Mouse (Mus musculus): ENCODE measurements around the gene Ankrd2. TPM values are rescaled to one million over a fixed set of nuclear protein-coding genes. Genes with fewer than 3 reads are reported as not detected.

Ankrd2 gene
- total RNA-seq, 2 experiments from 2014 or later: 0.32 TPM; not detected in 1

DNA sequence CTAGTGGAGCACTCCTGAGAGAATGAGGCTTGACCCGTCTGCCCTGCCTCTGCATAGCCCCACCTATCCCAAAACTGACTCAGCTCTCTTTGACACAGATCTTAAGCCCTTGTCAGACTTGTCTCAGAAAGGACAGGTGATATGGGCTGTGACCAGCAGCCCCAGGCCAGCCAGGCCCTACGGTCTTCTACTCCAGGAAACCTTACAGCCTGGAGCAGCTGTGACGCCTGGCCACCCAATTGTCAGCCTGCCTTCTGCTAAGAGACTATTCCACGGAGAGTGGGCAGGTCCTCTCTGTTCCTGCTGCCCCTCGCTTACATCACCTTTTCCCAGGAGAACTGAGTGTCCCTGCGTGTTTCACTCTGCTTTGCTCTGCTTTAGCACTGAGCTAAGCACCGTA lies 24.7 kb upstream of the Ankrd2 start:
- DNase-seq (ENCODE audit: low spot score in 2 of 2): no peak
- intact Hi-C loops (cut with DNase I): no loop called here

DNA sequence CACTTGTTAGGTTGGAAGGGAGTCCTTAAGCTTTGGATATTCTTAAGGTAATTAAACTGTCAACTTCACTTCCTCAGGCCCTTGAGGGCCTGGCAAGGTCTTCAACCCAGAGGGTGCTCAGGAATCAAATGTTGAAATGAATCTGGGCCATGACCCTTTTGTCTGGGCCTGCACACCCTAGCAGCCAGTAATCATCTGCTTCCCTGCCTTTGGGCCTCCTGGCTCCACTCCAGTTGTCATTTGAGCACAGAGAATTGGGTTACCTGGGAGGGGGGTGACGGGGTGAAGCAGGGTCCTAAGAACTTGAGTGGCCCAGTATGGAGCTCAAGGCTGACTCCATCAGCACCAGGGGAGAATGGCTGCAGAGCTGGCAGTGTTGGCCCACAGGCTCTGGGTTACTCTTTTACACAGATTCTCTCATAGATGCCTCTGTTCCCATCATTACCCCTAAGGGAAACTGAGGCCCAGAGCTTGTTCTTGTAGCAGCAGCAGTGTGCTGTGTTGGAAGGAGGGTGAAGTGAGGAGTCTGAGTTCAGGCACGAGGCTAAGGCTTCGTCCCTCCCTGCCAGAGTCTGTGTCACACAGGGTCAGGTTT lies 21.5 kb upstream of the Ankrd2 start:
- DNase-seq (ENCODE audit: low spot score in 2 of 2): no peak
- intact Hi-C loops (cut with DNase I): no loop called here

DNA sequence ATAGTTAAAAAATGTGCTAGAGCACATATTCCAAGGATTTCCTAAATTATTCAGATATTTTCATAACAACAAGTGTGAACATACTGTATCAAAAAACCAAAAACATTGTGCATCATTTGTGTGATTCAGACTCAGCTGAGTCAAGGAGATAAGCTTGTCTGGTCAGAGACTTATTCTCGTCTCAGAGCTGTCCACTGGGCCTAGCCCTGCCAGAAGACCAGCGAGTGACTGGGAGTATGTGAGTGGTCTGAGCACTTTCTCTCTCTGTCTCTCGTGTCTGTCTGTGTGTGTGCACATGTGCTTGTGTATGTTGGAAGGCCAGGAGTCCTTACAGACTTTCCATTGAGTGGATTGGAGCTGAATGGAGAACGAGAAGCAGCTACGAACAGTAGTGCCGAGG lies 20.8 kb upstream of the Ankrd2 start:
- DNase-seq (ENCODE audit: low spot score in 2 of 2): no peak
- intact Hi-C loops (cut with DNase I): loop anchor here (5.0 kb wide), 1 partner anchor 33 kb away; the partner anchor contains the start of genes Mms19 and Ubtd1

DNA sequence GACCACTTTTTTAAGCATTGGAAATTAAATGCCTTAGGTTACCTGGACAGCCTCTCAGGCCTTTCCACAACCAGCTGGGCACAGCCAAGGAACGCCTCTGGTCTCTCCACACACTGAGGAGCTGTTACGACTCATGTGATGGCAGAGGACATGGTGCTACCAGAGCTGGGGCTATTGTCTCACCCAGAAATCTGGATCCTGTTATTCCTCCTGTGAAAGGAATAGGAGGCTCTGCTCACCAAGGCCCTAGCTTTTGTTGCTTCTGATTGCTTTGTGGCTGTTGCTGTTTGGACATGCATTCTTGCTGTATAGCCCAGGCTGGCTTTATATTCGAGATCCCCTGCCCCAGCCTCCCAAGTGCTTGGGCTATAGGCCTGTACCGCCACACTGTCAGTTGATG lies 19.5 kb upstream of the Ankrd2 start:
- intact Hi-C loops (cut with DNase I): loop anchor here (5.0 kb wide), 1 partner anchor 34 kb away; the partner anchor contains the start of genes Mms19 and Ubtd1
- no peak for DNase-seq (ENCODE audit: low spot score in 2 of 2)

DNA sequence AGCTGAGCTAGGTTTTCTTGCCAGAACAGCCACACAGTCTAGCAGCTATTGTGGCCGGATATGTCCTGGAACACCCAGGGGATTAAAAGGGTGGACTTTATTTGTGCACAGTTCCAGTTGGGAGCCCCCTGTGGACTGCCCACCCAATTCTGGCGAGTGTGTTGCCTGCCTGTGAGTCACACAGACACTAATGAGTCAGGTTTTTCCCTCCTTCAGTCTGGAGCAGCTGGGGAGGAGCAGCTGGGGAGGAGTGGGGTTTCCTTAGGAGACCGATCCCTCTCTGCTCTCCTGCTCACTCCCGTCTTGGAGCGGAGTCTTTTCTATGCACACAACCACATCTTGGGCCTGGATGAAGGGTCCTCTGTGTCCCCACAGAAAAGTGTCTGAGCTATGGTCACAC lies 19.0 kb upstream of the Ankrd2 start:
- DNase-seq (ENCODE audit: low spot score in 2 of 2): peak; percentile 41 to 63
- intact Hi-C loops (cut with DNase I): loop anchor here (5.0 kb wide), 1 partner anchor 35 kb away; the partner anchor contains the start of genes Mms19 and Ubtd1

DNA sequence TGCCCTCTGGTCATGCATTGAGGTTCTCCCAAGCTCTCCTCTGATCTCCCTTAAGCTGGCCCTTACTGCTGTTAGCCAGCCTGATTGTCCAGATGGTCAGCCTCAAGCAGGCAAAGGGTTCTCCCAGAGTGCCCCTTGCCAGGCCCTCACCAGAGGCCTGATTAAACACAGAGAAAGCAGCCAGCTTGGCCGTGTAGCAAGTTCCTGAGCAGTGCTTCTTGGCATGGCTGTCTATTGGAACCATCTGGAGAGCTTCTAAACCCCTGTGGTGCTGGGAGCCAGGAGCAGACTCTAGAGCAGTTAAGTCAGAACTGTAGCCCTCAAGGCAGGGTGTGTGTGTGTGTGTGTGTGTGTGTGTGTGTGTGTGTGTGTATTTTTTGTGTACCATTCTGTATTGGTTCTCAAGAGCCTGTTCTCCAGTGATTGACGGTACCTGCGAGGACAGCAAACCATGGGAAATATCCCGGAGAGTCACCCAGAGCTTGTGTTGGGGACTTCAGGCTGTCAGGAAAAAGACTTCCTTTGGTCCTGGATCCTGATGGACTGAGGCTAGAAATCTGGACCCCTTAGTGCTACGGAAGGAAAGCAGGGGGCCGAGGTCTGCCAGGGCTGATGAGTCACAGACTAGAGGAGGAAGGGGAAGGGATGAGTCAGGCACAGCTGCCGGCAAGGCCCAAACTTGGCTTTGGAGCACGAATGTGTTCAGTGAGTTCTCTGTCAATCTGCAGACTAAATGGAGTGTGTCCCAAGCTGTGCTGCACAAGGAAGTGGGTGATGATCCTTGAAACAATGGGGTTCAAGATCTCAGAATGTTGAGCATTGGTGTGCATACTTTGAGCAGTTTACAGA lies 18.2 kb upstream of the Ankrd2 start:
- DNase-seq (ENCODE audit: low spot score in 2 of 2): peak; percentile 49 to 68
- intact Hi-C loops (cut with DNase I): loop anchor here (5.0 kb wide), 1 partner anchor 35 kb away; the partner anchor contains the start of genes Mms19 and Ubtd1

DNA sequence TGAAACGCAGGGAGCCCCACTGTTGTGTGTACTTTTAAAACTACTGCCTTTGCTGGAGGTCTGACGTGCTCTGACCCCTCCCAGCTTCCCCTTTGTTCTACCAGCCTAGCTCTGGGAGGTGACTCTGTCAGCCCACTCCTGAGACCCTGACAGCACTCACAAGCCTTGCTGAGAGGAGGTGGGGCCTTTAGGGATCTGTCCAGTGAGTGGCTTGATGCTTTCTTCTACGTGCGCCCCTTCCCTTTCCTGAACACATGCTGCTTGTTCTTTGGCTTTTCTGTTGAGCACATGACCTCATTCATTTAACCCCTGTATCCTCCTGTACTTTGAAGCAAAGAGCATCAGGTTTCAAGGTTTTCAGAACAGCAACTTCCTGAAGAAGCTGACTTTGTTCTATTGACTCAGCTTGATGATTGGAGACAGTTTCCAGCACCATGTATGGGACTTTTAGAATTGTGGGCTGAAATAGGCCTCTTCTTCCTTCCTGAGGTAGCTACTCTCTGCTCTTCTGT lies 16.7 kb upstream of the Ankrd2 start:
- DNase-seq (ENCODE audit: low spot score in 2 of 2): no peak

DNA sequence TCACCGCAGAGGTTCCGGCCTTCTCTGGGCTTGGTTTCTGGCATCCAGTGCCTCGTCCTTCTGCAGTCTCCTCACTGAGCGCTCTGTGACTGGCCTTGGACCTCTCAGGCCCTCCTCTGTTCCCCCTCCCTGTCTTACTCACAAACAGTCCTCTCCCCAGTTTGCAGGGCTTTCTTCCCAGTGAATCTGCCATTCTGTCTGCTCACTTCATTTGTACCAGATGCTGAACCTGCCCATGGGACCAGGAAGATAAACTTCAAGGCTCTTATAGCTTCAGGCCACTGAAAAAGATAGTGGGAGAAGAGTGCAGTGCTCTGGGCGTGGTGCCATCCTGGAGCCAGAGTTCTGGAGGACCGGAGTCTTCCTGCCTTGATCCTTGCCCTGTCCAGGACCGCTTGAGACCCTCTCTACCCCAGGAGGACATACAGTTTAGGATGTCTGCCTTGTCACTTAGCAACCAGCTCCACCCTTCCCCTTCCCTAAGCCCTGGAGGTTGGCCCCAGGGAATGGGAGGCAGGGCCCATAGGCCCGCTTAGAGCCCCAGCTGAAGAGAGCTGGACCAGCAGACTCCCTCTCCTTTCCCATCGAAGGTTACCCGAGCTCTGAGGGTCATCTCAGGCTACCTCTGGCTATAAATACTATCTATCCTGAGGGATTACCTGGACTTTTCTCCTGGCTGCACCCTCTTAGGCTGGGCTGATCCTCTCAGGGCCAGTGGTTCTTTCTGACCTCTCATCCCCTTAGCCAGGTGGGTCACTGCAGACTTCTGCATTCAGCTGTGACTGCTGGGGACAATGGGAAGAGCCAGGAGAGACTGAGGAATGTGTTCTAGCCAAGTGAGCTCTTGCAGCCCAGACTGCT lies 13.9 kb upstream of the Ankrd2 start:
- intact Hi-C loops (cut with DNase I): no loop called here

More for the DNA sequence above, 16.7 kb upstream of the Ankrd2 start:
- intact Hi-C loops (cut with DNase I): loop anchor here (5.0 kb wide), 1 partner anchor 37 kb away; the partner anchor contains the start of genes Mms19 and Ubtd1

DNA sequence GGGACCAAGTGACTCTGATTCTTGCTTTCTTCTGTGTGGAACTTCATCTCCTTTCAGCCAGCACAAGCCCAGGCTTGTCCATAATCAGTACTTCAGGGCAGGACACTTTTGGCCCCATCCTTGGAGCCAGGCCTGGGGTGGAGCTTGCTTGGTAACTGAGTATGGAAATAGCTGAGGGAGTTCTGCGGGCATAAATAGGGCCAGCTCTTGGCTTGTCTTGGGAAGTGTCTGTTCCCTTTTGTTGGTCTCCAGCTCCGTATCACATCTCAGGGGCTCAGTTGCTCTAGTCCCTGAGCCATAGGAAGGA lies 13.3 kb upstream of the Ankrd2 start:
- intact Hi-C loops (cut with DNase I): no loop called here
- no peak for DNase-seq (ENCODE audit: low spot score in 2 of 2)

More for the DNA sequence above, 13.9 kb upstream of the Ankrd2 start:
- no peak for DNase-seq (ENCODE audit: low spot score in 2 of 2)

DNA sequence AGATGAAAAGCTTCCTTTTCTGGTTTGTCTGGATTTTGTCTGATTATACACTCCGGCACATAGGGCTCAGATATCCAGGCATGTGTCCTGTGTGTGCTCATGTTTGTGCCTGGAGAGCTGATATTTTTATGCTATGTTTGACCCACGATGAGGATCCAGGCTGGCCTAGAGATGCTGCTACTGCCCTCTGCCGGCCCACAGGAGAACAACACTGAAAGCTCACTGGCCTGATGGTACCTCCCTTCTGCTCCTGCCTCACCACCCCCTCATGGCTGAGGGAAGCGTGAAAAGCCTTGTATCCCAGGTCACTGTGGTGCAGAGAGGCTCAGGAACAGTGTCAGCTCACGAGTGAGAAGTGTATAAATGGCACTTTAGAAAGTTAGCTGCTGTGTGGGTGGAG lies 9.6 kb upstream of the Ankrd2 start:
- peak; percentile 85 to 89 for DNase-seq (ENCODE audit: low spot score in 2 of 2)
- intact Hi-C loops (cut with DNase I): loop anchor here (5.0 kb wide), 2 partner anchors 74 to 129 kb away; partner anchors contain the start of gene Rrp12

DNA sequence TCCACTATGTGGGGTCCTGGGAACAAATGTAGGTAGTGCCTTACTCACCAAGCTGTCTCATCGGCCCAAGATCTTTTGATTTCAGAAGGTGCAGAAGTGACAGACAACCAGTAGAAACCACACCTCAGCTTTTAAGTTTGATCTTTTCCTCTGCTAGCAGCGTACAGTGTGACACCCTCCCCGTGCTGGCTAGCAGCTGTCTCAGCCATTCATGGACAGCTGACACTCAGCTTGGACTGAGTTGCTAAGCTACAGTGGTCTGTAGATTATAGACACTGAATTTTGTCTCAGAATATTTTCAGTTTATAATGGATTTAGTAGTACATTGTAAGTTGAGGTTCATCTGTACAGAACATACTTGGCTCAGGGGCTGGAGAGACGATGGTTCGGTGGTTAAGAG lies 4.7 kb upstream of the Ankrd2 start:
- DNase-seq (ENCODE audit: low spot score in 2 of 2): no peak
- intact Hi-C loops (cut with DNase I): no loop called here

DNA sequence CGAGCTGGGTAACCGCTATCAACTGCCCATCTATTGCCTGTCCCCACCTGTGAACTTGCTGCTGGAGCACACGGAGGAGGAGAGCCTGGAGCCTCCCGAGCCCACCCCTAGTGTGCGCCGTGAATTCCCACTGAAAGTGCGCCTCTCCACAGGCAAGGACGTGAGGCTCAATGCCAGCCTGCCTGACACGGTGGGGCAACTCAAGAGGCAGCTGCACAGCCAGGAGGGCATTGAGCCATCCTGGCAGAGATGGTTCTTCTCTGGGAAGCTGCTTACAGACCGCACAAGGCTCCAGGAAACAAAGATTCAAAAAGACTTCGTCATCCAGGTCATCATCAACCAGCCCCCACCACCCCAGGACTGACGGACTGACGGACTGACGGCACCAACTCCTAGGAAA lies 2.2 kb upstream of the Ankrd2 start:
- intact Hi-C loops (cut with DNase I): no loop called here
- no peak for DNase-seq (ENCODE audit: low spot score in 2 of 2)

DNA sequence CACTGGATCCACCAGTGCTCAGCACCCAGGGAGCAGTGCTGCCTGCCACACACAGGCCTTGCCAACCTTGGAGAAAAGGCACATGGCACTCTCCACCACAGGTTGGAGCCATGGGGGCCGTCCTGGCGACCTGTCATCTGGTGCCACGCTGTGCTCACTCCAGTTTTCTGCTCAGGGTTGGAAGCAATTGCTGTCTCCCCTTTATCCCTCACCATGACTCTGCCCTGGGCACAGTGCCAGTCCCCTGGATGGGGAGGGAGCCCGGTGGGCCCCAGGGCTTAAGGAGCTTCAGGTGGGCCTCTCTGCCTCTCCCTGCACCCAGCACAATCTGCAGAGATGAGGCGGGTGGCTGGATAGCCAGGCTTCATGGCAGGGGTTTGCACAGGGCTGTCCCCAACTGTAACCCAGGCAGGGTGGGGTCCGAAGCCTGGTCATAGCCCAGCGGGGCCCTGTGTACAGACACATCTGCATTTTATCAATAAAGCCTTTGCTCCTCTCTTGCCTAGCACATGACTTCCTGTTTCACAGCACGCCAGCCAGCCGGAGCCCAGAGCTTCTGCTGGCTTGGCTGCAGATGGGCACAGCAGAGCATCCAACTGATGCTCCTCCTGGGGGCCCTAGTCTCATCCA lies 1.5 kb upstream of the Ankrd2 start:
- DNase-seq (ENCODE audit: low spot score in 2 of 2): peak in 1 of 2 experiments; percentile 23
- intact Hi-C loops (cut with DNase I): no loop called here

DNA sequence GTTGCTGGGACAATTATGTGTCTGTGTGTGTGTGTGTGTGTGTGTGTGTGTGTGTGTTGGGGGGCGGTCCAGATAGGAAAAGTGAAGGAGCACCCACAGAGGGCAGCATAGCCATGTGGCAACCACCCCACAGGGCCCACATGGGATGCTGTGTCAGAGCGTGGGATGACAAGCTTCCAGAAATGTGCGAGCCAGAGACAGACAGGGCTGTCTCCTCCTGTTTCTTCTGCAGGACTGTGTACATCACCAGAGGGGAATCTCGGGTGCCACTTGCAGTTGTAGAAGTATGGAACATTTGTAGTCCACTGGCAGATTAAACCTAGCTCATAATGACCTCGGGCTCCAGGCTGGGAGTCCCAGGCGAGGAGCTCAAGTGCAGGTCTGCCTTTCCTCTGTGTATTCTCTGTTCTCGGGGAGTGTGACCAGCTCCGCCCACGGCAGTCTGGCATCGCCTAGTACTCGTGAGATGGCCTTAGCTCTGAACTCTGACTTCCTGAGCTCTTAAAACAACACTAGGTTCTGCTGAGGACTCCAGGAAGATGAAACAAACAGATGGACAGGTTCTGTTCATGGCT lies 832 bp upstream of the Ankrd2 start:
- DNase-seq (ENCODE audit: low spot score in 2 of 2): peak in 1 of 2 experiments; percentile 20

DNA sequence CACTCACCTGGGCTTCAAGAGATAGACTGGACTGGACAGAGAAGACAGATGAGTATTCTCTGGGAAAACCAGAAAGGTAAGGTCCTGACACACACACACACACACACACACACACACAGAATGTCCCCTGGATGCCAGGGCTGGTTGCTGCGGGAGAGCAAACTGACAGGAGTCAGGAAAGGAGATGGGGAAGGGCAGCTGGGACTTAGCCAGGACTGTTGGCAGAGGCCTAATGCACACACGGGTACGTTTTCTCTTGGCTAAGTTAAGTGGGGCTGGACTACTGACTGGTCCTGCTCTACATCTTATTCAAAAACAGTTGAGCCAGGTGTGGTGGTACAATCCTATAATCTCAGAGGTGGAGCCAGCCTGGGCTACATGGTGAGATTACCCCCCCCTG lies 557 bp downstream of the Ankrd2 start:
- no peak for DNase-seq (ENCODE audit: low spot score in 2 of 2)
- intact Hi-C loops (cut with DNase I): loop anchor here (5.0 kb wide), 2 partner anchors 36 to 116 kb away; no protein-coding TSS in a partner anchor

More for the DNA sequence above, 832 bp upstream of the Ankrd2 start:
- intact Hi-C loops (cut with DNase I): loop anchor here (5.0 kb wide), 2 partner anchors 37 to 117 kb away; no protein-coding TSS in a partner anchor

DNA sequence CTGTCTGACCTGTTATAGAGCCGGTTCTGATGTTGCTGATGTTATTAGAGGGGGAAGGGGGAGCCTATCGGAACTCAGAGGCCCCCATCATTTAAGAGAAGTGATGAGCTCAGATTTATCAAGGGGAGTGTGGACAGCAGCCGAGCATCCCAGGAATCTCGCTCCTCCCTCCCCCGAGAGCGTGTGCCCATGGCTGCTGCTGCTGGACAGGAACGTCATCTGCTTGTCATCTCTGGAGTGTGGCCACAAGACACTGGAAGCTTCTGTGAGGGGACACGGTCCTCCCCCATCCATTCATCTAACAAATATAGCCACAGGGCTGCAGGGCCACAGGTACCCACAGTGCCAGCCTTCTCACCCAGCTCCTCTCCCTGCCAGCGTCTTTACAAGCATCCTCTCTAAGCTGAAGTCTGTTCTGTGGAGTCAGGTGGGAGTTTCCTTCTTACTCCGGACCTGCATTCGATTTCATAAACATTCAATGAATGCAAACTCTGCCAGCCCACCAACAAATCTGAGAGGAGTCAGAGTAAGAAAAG lies 1.4 kb downstream of the Ankrd2 start:
- intact Hi-C loops (cut with DNase I): loop anchor here (5.0 kb wide), 2 partner anchors 35 to 115 kb away; no protein-coding TSS in a partner anchor
- DNase-seq (ENCODE audit: low spot score in 2 of 2): no peak

DNA sequence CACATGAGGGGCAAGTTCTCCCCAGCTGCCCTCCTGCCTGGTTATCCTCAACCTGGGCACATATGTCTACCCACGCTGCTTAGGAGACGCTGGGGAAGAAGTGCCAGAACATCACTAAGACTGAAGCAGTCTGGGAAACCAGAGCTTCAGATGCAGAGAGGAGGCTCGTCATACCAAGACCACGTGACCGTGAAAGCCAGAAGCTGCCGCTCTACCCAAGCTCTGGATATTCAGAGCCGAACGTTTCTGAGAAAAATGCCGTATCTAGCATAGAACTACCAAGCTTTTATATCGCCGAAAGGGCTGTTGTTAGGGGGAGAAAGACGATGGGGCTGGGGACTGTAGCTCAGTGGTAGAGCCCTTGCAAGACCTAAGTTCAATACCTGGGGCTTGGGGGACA lies 2.5 kb downstream of the Ankrd2 start:
- DNase-seq (ENCODE audit: low spot score in 2 of 2): no peak
- intact Hi-C loops (cut with DNase I): loop anchor here (5.0 kb wide), 2 partner anchors 34 to 114 kb away; no protein-coding TSS in a partner anchor

DNA sequence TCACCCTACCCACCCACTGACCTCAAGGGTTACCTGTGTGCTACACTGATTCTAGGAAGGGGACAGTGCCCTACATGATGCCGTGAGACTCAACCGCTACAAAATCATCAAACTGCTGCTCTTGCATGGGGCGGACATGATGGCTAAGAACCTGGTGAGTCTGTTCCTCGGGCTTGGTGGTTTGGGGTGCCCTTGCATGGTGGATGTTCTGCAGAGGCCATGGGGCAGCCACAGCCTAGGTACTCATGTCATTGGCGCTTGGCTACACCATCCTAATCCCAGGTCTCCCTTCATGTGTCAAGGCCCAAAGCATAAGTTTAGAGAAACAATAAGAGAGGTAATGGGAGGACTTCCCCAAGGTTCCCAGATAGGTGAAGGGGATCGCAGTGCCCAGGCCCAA lies 8.2 kb downstream of the Ankrd2 start:
- no peak for DNase-seq (ENCODE audit: low spot score in 2 of 2)
- intact Hi-C loops (cut with DNase I): no loop called here

Measured in left cerebral cortex, postnatal 14 days (tissue).